Mouse (Mus musculus): Measurements from ENCODE around the gene Ank. TPM values are rescaled to one million over a fixed set of nuclear protein-coding genes. Genes with fewer than 3 reads are reported as not detected.

Ank gene
- polyA plus RNA-seq (2015; fragmentation: Nextera tagmentation; extraction: Ambion mirVana) = 16.5 and 17.9 TPM in 2 replicates

GRCm38 (mm10) chr15:27466131-27467080 lies at the start of gene Ank:
TSS of gene Ank (plus strand) at chr15:27466677.
- Histone ChIP-seq H3K4me1 (replicated peaks) (peaks cover 44% of the 10 kb centered on the region), H3K36me3 (no peaks in the 10 kb centered on the region), H3K27me3 (no peaks in the 10 kb centered on the region), H3K27ac (replicated peaks) (peak within 1 kb of the TSS; percentile 98), H3K4me2 (peak within 1 kb of the TSS; percentile 75), H3K9me3 (no peaks in the 10 kb centered on the region), H3K9ac (peak within 1 kb of the TSS; percentile 98), H3K4me3 (peak within 1 kb of the TSS; percentile 98)
- peak; percentile 87 for ATAC-seq (ENCODE audit: low FRiP score, low read depth)
- under 1% methylated on average over 93 of the region's 120 CpGs for WGBS

DNA sequence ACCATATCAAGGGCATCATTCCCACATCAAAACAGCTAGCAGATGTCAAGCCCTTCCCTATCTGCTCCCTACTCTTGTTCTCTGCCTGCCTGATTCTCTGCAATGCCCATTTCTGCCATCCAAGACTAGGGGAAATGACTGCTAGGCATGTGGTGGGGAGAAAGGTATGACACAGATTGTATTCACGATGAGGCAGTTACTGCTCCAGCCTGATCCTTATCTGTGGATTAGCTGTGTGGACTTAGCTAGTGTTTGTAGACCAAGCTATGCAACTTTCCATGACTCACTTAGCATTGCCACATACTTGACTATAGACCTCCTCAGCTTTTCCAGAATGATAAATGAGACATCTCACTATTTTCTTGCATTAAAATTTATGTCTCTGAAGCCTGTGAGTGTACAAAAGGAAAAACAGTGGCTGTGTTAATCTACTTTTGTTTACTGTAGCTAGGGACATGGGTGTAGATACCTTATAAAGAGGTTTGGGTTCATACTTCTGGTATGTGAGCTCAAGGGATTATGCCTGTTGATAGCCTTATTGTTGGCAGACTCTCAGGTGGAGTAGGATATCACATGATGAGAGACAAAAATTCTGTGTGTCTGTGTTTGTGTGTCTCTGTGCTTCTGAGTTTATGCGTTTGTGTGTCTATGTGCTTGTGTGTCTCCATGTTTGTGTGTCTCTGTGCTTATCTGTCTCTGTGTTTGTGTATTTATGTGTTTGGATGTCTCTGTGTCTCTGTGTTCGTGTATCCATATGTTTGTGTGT lies 47.7 kb upstream of the Ank start:
- H3K9ac ChIP-seq = no peak overlapping the region
- H3K9me3 ChIP-seq = no peaks in the 10 kb centered on the region
- no peak overlapping the region for H3K27ac ChIP-seq (replicated peaks)
- no peaks in the 10 kb centered on the region for H3K36me3 ChIP-seq
- no peaks in the 10 kb centered on the region for H3K4me1 ChIP-seq (replicated peaks)
- H3K27me3 ChIP-seq = no peaks in the 10 kb centered on the region
- 86% methylated on average over 3 of the region's 3 CpGs for whole genome bisulfite sequencing
- H3K4me3 ChIP-seq = no peak overlapping the region
- no peak overlapping the region for H3K4me2 ChIP-seq
- ATAC-seq (ENCODE audit: low FRiP score, low read depth) = no peak

DNA sequence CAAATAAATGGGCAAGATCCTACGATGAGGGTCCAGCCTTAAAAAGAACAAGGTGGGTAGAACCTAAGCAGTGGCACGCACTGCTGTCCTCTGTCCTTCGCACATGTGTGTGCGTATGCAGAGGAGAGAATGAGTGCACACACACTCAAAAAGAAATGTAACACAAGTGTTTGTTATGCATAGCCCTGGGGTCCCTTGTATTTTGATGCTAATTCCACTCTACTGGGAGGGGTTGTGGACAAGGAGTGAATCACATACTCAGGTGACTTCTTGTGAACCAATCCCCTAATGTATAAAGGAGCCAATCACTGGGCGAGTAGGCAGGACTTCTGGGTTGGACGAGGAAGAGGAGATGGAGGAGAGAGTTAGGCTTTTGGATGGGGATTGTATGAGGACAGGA lies 44.9 kb upstream of the Ank start:
- 87% methylated on average over 6 of the region's 6 CpGs for WGBS
- ATAC-seq (ENCODE audit: low FRiP score, low read depth) = no peak
- no peaks in the 10 kb centered on the region for H3K27me3 ChIP-seq
- no peak overlapping the region for H3K4me2 ChIP-seq
- H3K4me1 ChIP-seq (replicated peaks) = no peaks in the 10 kb centered on the region
- no peaks in the 10 kb centered on the region for H3K9me3 ChIP-seq
- no peak overlapping the region for H3K4me3 ChIP-seq
- H3K36me3 ChIP-seq = no peaks in the 10 kb centered on the region
- no peak overlapping the region for H3K9ac ChIP-seq
- no peak overlapping the region for H3K27ac ChIP-seq (replicated peaks)

GRCm38 (mm10) chr15:27427581-27427980 lies 38.9 kb upstream of the Ank start:
- Histone ChIP-seq H3K9me3 (no peaks in the 10 kb centered on the region), H3K4me1 (replicated peaks) (no peaks in the 10 kb centered on the region), H3K27ac (replicated peaks) (no peak overlapping the region), H3K9ac (no peak overlapping the region), H3K4me3 (no peak overlapping the region), H3K36me3 (no peaks in the 10 kb centered on the region), H3K4me2 (no peak overlapping the region), H3K27me3 (no peaks in the 10 kb centered on the region)
- ATAC-seq (ENCODE audit: low FRiP score, low read depth) = no peak
- WGBS = 90% methylated on average over 3 of the region's 3 CpGs

- no peak overlapping the region for H3K9ac ChIP-seq
- 91% methylated on average over 1 of the region's 1 CpGs for WGBS
- no peak for ATAC-seq (ENCODE audit: low FRiP score, low read depth)
These were observed 36.2 kb upstream of the Ank start for GRCm38 (mm10) chr15:27430241-27430640.

GRCm38 (mm10) chr15:27432851-27433615 lies 33.4 kb upstream of the Ank start:
- no peak overlapping the region for H3K9ac ChIP-seq
- H3K4me3 ChIP-seq = no peak overlapping the region
- WGBS = 87% methylated on average over 3 of the region's 4 CpGs
- no peaks in the 10 kb centered on the region for H3K27me3 ChIP-seq
- no peaks in the 10 kb centered on the region for H3K4me1 ChIP-seq (replicated peaks)
- no peaks in the 10 kb centered on the region for H3K36me3 ChIP-seq
- H3K9me3 ChIP-seq = no peaks in the 10 kb centered on the region
- ATAC-seq (ENCODE audit: low FRiP score, low read depth) = no peak
- H3K27ac ChIP-seq (replicated peaks) = no peak overlapping the region
- H3K4me2 ChIP-seq = no peak overlapping the region

More at GRCm38 (mm10) chr15:27430241-27430640, 36.2 kb upstream of the Ank start:
- no peaks in the 10 kb centered on the region for H3K27me3 ChIP-seq
- H3K9me3 ChIP-seq = no peaks in the 10 kb centered on the region
- no peak overlapping the region for H3K4me2 ChIP-seq
- no peaks in the 10 kb centered on the region for H3K36me3 ChIP-seq
- no peak overlapping the region for H3K27ac ChIP-seq (replicated peaks)
- no peak overlapping the region for H3K4me3 ChIP-seq
- no peaks in the 10 kb centered on the region for H3K4me1 ChIP-seq (replicated peaks)

- H3K4me2 ChIP-seq = no peak overlapping the region
- H3K4me1 ChIP-seq (replicated peaks) = no peaks in the 10 kb centered on the region
- WGBS = 80% methylated on average over 5 of the region's 5 CpGs
- no peaks in the 10 kb centered on the region for H3K27me3 ChIP-seq
- no peaks in the 10 kb centered on the region for H3K36me3 ChIP-seq
- no peak overlapping the region for H3K9ac ChIP-seq
- no peak for ATAC-seq (ENCODE audit: low FRiP score, low read depth)
- no peak overlapping the region for H3K4me3 ChIP-seq
- H3K9me3 ChIP-seq = no peaks in the 10 kb centered on the region
- H3K27ac ChIP-seq (replicated peaks) = no peak overlapping the region
These were observed 31.1 kb upstream of the Ank start for GRCm38 (mm10) chr15:27435409-27435808.

GRCm38 (mm10) chr15:27436194-27436593 lies 30.3 kb upstream of the Ank start:
- 92% methylated on average over 4 of the region's 4 CpGs for WGBS
- H3K27me3 ChIP-seq = no peaks in the 10 kb centered on the region
- ATAC-seq (ENCODE audit: low FRiP score, low read depth) = no peak
- no peaks in the 10 kb centered on the region for H3K4me1 ChIP-seq (replicated peaks)
- no peak overlapping the region for H3K4me3 ChIP-seq
- no peak overlapping the region for H3K4me2 ChIP-seq
- H3K27ac ChIP-seq (replicated peaks) = no peak overlapping the region
- no peak overlapping the region for H3K9ac ChIP-seq
- no peaks in the 10 kb centered on the region for H3K9me3 ChIP-seq
- H3K36me3 ChIP-seq = no peaks in the 10 kb centered on the region

- 96% methylated on average over 7 of the region's 7 CpGs for WGBS
- H3K36me3 ChIP-seq = no peaks in the 10 kb centered on the region
- H3K27ac ChIP-seq (replicated peaks) = no peak overlapping the region
- H3K4me1 ChIP-seq (replicated peaks) = no peaks in the 10 kb centered on the region
- no peaks in the 10 kb centered on the region for H3K27me3 ChIP-seq
- H3K9ac ChIP-seq = no peak overlapping the region
- H3K9me3 ChIP-seq = no peaks in the 10 kb centered on the region
- no peak overlapping the region for H3K4me3 ChIP-seq
- ATAC-seq (ENCODE audit: low FRiP score, low read depth) = no peak; the same call in 1 of the 2 replicates
- no peak overlapping the region for H3K4me2 ChIP-seq
These were observed 25.4 kb upstream of the Ank start for GRCm38 (mm10) chr15:27441053-27441452.

- H3K9ac ChIP-seq = no peak overlapping the region
- H3K27me3 ChIP-seq = no peaks in the 10 kb centered on the region
- WGBS = 78% methylated on average over 4 of the region's 4 CpGs
- no peak for ATAC-seq (ENCODE audit: low FRiP score, low read depth)
- no peak overlapping the region for H3K4me3 ChIP-seq
- no peak overlapping the region for H3K4me2 ChIP-seq
- H3K4me1 ChIP-seq (replicated peaks) = no peaks in the 10 kb centered on the region
- no peaks in the 10 kb centered on the region for H3K9me3 ChIP-seq
- H3K36me3 ChIP-seq = no peaks in the 10 kb centered on the region
- no peak overlapping the region for H3K27ac ChIP-seq (replicated peaks)
These were observed 24.9 kb upstream of the Ank start for GRCm38 (mm10) chr15:27441529-27441928.

DNA sequence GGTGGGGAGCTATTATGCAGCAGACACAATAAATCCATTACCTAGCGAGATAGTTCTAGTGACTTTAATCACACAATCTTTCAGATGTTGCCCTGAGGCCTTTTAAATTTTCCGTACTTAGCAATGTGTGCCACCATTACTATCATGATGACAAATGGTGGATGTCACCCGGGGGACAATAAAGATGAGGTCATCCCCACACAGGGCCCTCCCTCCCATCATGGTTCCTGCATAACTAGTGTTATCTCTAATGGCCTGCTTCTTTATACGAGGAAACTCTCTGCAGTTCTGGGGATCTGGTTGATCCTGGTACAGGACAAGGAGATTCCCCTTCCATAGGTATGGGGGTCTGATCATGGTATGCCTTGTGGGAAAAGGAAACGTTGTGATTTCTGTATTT lies 24.5 kb upstream of the Ank start:
- H3K9me3 ChIP-seq = no peaks in the 10 kb centered on the region
- H3K36me3 ChIP-seq = no peaks in the 10 kb centered on the region
- 0 out of 2 replicates have a peak, but pooled peaks have one; percentile 27 for ATAC-seq (ENCODE audit: low FRiP score, low read depth)
- H3K27ac ChIP-seq (replicated peaks) = no peak overlapping the region
- H3K4me1 ChIP-seq (replicated peaks) = no peaks in the 10 kb centered on the region
- H3K4me3 ChIP-seq = no peak overlapping the region
- no peaks in the 10 kb centered on the region for H3K27me3 ChIP-seq
- H3K9ac ChIP-seq = no peak overlapping the region
- H3K4me2 ChIP-seq = no peak overlapping the region
- WGBS = 59% methylated on average over 5 of the region's 5 CpGs

Measured in hindbrain, embryonic 15.5 days (tissue).